Mouse (Mus musculus) hindbrain, embryonic 10.5 days (tissue): ENCODE results near the gene Arhgap24. TPM values are rescaled to one million over a fixed set of nuclear protein-coding genes. Genes with fewer than 3 reads are reported as not detected.

Experiments used
- DNase-seq: peaks from one replicate; pipeline ENCODE4 v3.0.0-alpha.2; 2017; ENCODE audit warnings: low spot score
- H3K27ac ChIP-seq: fragments of 300-500 bp; sonication (generic); 2 replicates; pipeline ENCODE4 v1.5.1; 2016; ENCODE audit warnings: mild to moderate bottlenecking, moderate library complexity
- H3K27me3 ChIP-seq: fragments of 300-500 bp; sonication (generic); 2 replicates; pipeline ENCODE4 v1.6.1; 2016; ENCODE audit warnings: mild to moderate bottlenecking; ENCODE audit not compliant: poor library complexity, insufficient read depth, severe bottlenecking
- H3K36me3 ChIP-seq: fragments of 300-500 bp; sonication (generic); 2 replicates; pipeline ENCODE4 v1.6.1; 2016; ENCODE audit warnings: mild to moderate bottlenecking, moderate library complexity
- H3K4me1 ChIP-seq: fragments of 300-500 bp; sonication (generic); replicated peaks from 2 replicates; pipeline ENCODE4 v1.6.1; 2016; ENCODE audit warnings: mild to moderate bottlenecking
- H3K4me3 ChIP-seq: fragments of 300-500 bp; sonication (generic); 2 replicates; pipeline ENCODE4 v1.5.1; 2016; ENCODE audit warnings: mild to moderate bottlenecking, moderate library complexity
- H3K9me3 ChIP-seq: fragments of 300-500 bp; sonication (generic); 2 replicates; pipeline ENCODE4 v1.6.1; 2016; ENCODE audit warnings: mild to moderate bottlenecking, moderate library complexity
- WGBS: fragments of 180-500 bp; shearing (Covaris S2); methylation state at CpG from one replicate; pipeline ENCODE4 v1.1.7; 2016; 5-methylcytosine and 5-hydroxymethylcytosine counted together
- polyA plus RNA-seq: library from polyadenylated mRNA; unstranded; fragments of >200 nt; fragmentation: Nextera tagmentation; extraction: Ambion mirVana; gene quantifications from 2 replicates; pipeline ENCODE4 v1.2.1, GENCODE M21; 2016

The Arhgap24 gene
- polyA plus RNA-seq, 1 experiment from 2014 or later, result 5.3 TPM

GRCm38 (mm10) chr5:102703325-102704099, 222.3 kb downstream of the Arhgap24 start:
- 54% methylated on average over 5 of the region's 5 CpGs for WGBS
- H3K4me1 ChIP-seq, result peaks cover 8% of the 10 kb centered on the region; the same call in 1 of the 2 replicates
- no peak overlapping the region for H3K4me3 ChIP-seq
- no peaks in the 10 kb centered on the region for H3K9me3 ChIP-seq
- DNase-seq, result peak; percentile 65
- H3K27me3 ChIP-seq, result no peaks in the 10 kb centered on the region
- no peak overlapping the region for H3K27ac ChIP-seq
- no peaks in the 10 kb centered on the region for H3K36me3 ChIP-seq

- no peaks in the 10 kb centered on the region for H3K9me3 ChIP-seq
- peaks cover 8% of the 10 kb centered on the region; the same call in 1 of the 2 replicates for H3K4me1 ChIP-seq
- no peaks in the 10 kb centered on the region for H3K27me3 ChIP-seq
- no peak for DNase-seq
- WGBS, result 48% methylated on average over 2 of the region's 2 CpGs
- H3K4me3 ChIP-seq, result no peak overlapping the region
- no peak overlapping the region for H3K27ac ChIP-seq
- H3K36me3 ChIP-seq, result no peaks in the 10 kb centered on the region
Observed at GRCm38 (mm10) chr5:102705170-102705569, 224.0 kb downstream of the Arhgap24 start.

- no peak overlapping the region for H3K27ac ChIP-seq
- H3K27me3 ChIP-seq, result no peaks in the 10 kb centered on the region
- 90% methylated on average over 7 of the region's 7 CpGs for WGBS
- H3K36me3 ChIP-seq, result no peaks in the 10 kb centered on the region
- H3K4me3 ChIP-seq, result no peak overlapping the region
- H3K4me1 ChIP-seq, result peaks cover 2% of the 10 kb centered on the region; the same call in 1 of the 2 replicates
- H3K9me3 ChIP-seq, result no peaks in the 10 kb centered on the region
- no peak for DNase-seq
Observed at GRCm38 (mm10) chr5:102710336-102710735, 229.1 kb downstream of the Arhgap24 start.

- Histone ChIP-seq H3K36me3 (no peaks in the 10 kb centered on the region), H3K4me3 (no peak overlapping the region), H3K27ac (no peak overlapping the region), H3K4me1 (no peaks in the 10 kb centered on the region), H3K9me3 (no peaks in the 10 kb centered on the region), H3K27me3 (no peaks in the 10 kb centered on the region)
- WGBS, result 79% methylated on average over 8 of the region's 8 CpGs
- DNase-seq, result no peak
Observed at GRCm38 (mm10) chr5:102719368-102719972, 238.3 kb downstream of the Arhgap24 start.

- Histone ChIP-seq H3K9me3 (no peaks in the 10 kb centered on the region), H3K4me1 (no peaks in the 10 kb centered on the region), H3K4me3 (no peak overlapping the region), H3K27ac (no peak overlapping the region), H3K27me3 (no peaks in the 10 kb centered on the region), H3K36me3 (no peaks in the 10 kb centered on the region)
- no peak for DNase-seq
- 91% methylated on average over 3 of the region's 3 CpGs for WGBS
Observed at GRCm38 (mm10) chr5:102723558-102723957, 242.4 kb downstream of the Arhgap24 start.

- Histone ChIP-seq H3K27ac (no peak overlapping the region), H3K36me3 (no peaks in the 10 kb centered on the region), H3K4me1 (no peaks in the 10 kb centered on the region), H3K4me3 (no peak overlapping the region), H3K27me3 (no peaks in the 10 kb centered on the region), H3K9me3 (no peaks in the 10 kb centered on the region)
- WGBS, result 59% methylated on average over 9 of the region's 9 CpGs
- DNase-seq, result no peak
Observed at GRCm38 (mm10) chr5:102724813-102725348, 243.7 kb downstream of the Arhgap24 start.

- Histone ChIP-seq H3K4me1 (no peaks in the 10 kb centered on the region), H3K27me3 (no peaks in the 10 kb centered on the region), H3K4me3 (no peak overlapping the region), H3K27ac (no peak overlapping the region), H3K9me3 (no peaks in the 10 kb centered on the region), H3K36me3 (no peaks in the 10 kb centered on the region)
- no peak for DNase-seq
- 87% methylated on average over 6 of the region's 6 CpGs for WGBS
Observed at GRCm38 (mm10) chr5:102725365-102725764, 244.2 kb downstream of the Arhgap24 start.

GRCm38 (mm10) chr5:102726985-102727384, 245.8 kb downstream of the Arhgap24 start:
- H3K36me3 ChIP-seq, result no peaks in the 10 kb centered on the region
- no peak overlapping the region for H3K27ac ChIP-seq
- no peaks in the 10 kb centered on the region for H3K4me1 ChIP-seq
- H3K4me3 ChIP-seq, result no peak overlapping the region
- H3K27me3 ChIP-seq, result no peaks in the 10 kb centered on the region
- H3K9me3 ChIP-seq, result no peaks in the 10 kb centered on the region
- WGBS, result 84% methylated on average over 4 of the region's 4 CpGs
- DNase-seq, result no peak

GRCm38 (mm10) chr5:102728531-102728930, 247.3 kb downstream of the Arhgap24 start:
- no peak for DNase-seq
- Histone ChIP-seq H3K4me3 (no peak overlapping the region), H3K36me3 (no peaks in the 10 kb centered on the region), H3K27ac (no peak overlapping the region), H3K4me1 (no peaks in the 10 kb centered on the region), H3K27me3 (no peaks in the 10 kb centered on the region), H3K9me3 (no peaks in the 10 kb centered on the region)

- no peak for DNase-seq
- no peaks in the 10 kb centered on the region for H3K27me3 ChIP-seq
Observed at GRCm38 (mm10) chr5:102729476-102729875, 248.3 kb downstream of the Arhgap24 start.

GRCm38 (mm10) chr5:102736131-102736530, 254.9 kb downstream of the Arhgap24 start:
- no peak for DNase-seq
- H3K9me3 ChIP-seq, result no peaks in the 10 kb centered on the region
- 80% methylated on average over 5 of the region's 5 CpGs for WGBS

More at GRCm38 (mm10) chr5:102729476-102729875, 248.3 kb downstream of the Arhgap24 start:
- Histone ChIP-seq H3K9me3 (no peaks in the 10 kb centered on the region), H3K27ac (no peak overlapping the region), H3K4me3 (no peak overlapping the region), H3K4me1 (no peaks in the 10 kb centered on the region), H3K36me3 (no peaks in the 10 kb centered on the region)
- 81% methylated on average over 3 of the region's 3 CpGs for WGBS

GRCm38 (mm10) chr5:102742554-102743255, 261.5 kb downstream of the Arhgap24 start:
- no peaks in the 10 kb centered on the region for H3K27me3 ChIP-seq
- H3K4me3 ChIP-seq, result no peak overlapping the region
- H3K9me3 ChIP-seq, result no peaks in the 10 kb centered on the region
- H3K27ac ChIP-seq, result no peak overlapping the region
- H3K36me3 ChIP-seq, result no peaks in the 10 kb centered on the region
- WGBS, result 78% methylated on average over 5 of the region's 5 CpGs
- no peak for DNase-seq
- no peaks in the 10 kb centered on the region for H3K4me1 ChIP-seq

More at GRCm38 (mm10) chr5:102736131-102736530, 254.9 kb downstream of the Arhgap24 start:
- no peaks in the 10 kb centered on the region for H3K36me3 ChIP-seq
- H3K4me1 ChIP-seq, result no peaks in the 10 kb centered on the region
- no peak overlapping the region for H3K27ac ChIP-seq
- no peak overlapping the region for H3K4me3 ChIP-seq
- H3K27me3 ChIP-seq, result no peaks in the 10 kb centered on the region

GRCm38 (mm10) chr5:102743436-102743835, 262.2 kb downstream of the Arhgap24 start:
- Histone ChIP-seq H3K9me3 (no peaks in the 10 kb centered on the region), H3K4me1 (no peaks in the 10 kb centered on the region), H3K27ac (no peak overlapping the region), H3K36me3 (no peaks in the 10 kb centered on the region), H3K4me3 (no peak overlapping the region), H3K27me3 (no peaks in the 10 kb centered on the region)
- DNase-seq, result no peak
- WGBS, result 86% methylated on average over 3 of the region's 3 CpGs
